Mouse (Mus musculus) C2C12 (cell line): Measurements from ENCODE around the gene Strip2.

Source experiments
- CEBPB ChIP-seq: IDR thresholded peaks from one replicate; pipeline ENCODE4 v1.6.1; 2011; ENCODE audit warnings: low read depth, mild to moderate bottlenecking, control low read depth, moderate library complexity
- CTCF ChIP-seq: IDR thresholded peaks from one replicate; pipeline ENCODE4 v1.5.1; 2011; ENCODE audit not compliant: control insufficient read depth, insufficient read depth, insufficient read length
- MAX ChIP-seq: IDR thresholded peaks from one replicate; pipeline ENCODE4 v1.6.1; 2011; ENCODE audit warnings: mild to moderate bottlenecking, control low read depth
- MYOG ChIP-seq: IDR thresholded peaks from one replicate; pipeline ENCODE4 v1.6.1; 2011; ENCODE audit not compliant: control insufficient read depth, insufficient read length; ENCODE audit errors: extremely low read depth
- USF1 ChIP-seq: IDR thresholded peaks from one replicate; pipeline ENCODE4 v1.6.1; 2011; ENCODE audit warnings: low read depth, mild to moderate bottlenecking, control low read depth, moderate library complexity

GRCm38 (mm10) chr6:29944465-29944864 is 27.7 kb downstream of the Strip2 start:
- no peak for TF ChIP-seq CTCF
- no peak for TF ChIP-seq MAX
- no peak for TF ChIP-seq USF1
- TF ChIP-seq CEBPB, result no peak
- TF ChIP-seq MYOG, result no peak
